Mouse (Mus musculus) cortical plate, adult 2 months (tissue): Measurements from ENCODE around the gene Stk26.

Source experiments
- CTCF ChIP-seq: fragments of 200-500 bp; IDR thresholded peaks from 2 replicates; pipeline ENCODE4 v1.5.1; 2011; ENCODE audit warnings: mild to moderate bottlenecking, control low read depth, low read length; ENCODE audit not compliant: insufficient read depth; ENCODE audit errors: extremely low read depth
- POLR2A ChIP-seq: fragments of 200-500 bp; IDR thresholded peaks from 2 replicates; pipeline ENCODE4 v1.6.1; 2011; ENCODE audit warnings: mild to moderate bottlenecking, low read length, control low read depth; ENCODE audit not compliant: insufficient read depth; ENCODE audit errors: extremely low read depth

DNA sequence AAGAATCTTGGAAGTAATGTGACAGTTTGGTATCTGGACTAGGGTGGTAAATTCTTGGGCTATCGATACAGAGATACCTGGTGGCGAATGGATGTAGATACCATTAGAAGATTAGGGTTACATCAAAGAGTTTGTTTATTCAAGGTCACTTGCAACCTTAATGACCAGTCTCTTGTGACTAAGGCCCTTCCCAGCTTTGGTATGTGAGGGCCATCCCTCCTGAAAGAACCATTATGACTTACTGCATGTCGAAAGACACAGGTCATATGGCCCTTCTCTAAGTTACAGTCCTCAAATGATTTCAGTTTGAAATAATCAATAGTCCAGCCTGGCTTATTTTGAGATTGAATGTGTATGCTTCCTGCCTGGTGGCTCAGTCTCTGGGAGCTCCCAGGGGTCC is 96.3 kb downstream of the Stk26 start:
- TF ChIP-seq POLR2A (no peak), CTCF (no peak)
